Mouse (Mus musculus): ENCODE results near the gene Prr23a3.

Gene Prr23a3

GRCm38 (mm10) chr9:98864571-98864970, at the start of gene Prr23a3:
Gene Prr23a3, plus strand, starts transcription at chr9:98864767.
- in situ Hi-C loops (cut with MboI, MseI) = loop anchor here (10.0 kb wide), 1 partner anchor 760 kb away; the partner anchor contains the start of gene Dzip1l

- in situ Hi-C loops (cut with MboI, MseI) = no loop called here
Measured at GRCm38 (mm10) chr9:98816066-98816465, 48.5 kb upstream of the Prr23a3 start.

GRCm38 (mm10) chr9:98817592-98817991, 47.0 kb upstream of the Prr23a3 start:
- in situ Hi-C loops (cut with MboI, MseI) = no loop called here

DNA sequence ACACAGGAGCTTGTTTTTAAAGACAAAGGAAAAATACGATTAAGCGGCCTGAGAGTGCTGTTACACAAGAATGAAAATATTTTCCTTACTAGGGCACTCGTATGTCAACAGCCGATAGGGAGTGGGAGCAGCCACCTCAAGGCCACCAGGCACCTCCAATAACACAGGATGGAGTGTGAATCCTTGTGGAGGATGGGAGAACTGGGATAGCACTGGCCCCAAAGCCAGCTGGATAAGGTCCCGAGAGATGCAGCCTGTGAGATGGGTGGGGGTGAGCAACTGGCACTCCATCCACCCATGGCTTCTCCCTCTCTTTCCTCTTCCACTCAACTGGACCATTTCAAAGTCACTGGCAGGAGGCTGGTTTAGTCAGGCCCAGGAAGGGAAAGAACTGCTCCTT, 45.6 kb upstream of the Prr23a3 start:
- in situ Hi-C loops (cut with MboI, MseI) = no loop called here

DNA sequence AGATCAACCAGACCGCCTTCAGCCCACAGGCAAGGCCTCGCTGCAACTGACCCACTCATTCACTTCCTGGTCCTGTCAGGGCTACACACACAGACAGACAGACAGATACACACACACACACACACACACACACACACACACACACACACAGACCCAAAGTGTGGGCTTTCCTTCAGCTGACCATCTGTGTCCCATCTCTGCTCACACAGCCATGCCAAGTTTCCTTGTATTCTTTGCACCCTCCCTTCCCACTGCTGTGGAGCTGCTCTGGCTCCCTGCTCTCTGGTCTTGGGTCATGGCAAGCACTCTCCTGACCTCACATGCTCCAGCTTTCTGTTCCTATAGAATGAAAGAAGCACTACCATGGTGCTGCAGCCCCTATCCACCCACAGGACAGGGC, 45.1 kb upstream of the Prr23a3 start:
- in situ Hi-C loops (cut with MboI, MseI) = no loop called here

DNA sequence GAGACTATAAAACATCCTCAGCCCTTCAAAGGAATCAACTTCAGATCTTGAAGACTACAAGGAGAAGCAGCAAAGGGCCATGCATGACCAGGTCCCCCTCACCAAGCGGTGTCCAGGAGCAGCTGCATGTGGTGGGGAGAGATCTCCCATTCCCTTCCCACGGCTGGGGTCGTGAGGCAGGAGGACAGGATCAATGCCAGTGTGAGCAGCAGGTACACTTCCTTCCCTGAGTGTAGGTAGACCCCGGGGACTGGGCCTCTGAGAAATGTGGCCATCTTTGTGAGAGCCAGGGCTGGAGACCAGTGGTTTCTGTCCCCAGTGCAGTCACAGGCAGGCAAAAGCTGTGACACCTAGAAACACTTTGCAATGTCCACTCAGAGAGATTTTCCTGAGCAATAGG, 44.1 kb upstream of the Prr23a3 start:
- in situ Hi-C loops (cut with MboI, MseI) = no loop called here

DNA sequence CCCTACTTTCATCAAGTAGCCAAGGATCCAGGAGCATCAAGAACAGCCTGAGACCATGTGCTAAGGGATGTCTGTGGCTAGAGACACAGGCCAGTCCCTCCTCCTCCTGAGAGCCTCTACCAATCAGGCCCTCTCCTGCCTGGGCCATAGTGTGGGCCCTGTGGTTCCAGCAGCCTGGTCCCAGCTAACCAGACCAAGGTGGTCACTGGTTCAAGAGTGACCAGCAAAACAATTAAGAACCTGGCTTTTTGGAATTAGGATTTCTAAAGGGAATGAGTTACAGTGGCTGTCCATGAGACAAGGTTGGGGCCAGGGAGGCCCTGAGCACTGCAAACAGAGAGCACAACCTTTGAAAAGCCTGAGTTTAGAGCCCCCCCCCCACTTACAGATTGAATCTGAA, 43.5 kb upstream of the Prr23a3 start:
- in situ Hi-C loops (cut with MboI, MseI) = no loop called here

- in situ Hi-C loops (cut with MboI, MseI) = no loop called here
Measured at GRCm38 (mm10) chr9:98823805-98824204, 40.8 kb upstream of the Prr23a3 start.

- in situ Hi-C loops (cut with MboI, MseI) = no loop called here
Measured at GRCm38 (mm10) chr9:98829508-98829907, 35.1 kb upstream of the Prr23a3 start.

GRCm38 (mm10) chr9:98837537-98838074, 27.0 kb upstream of the Prr23a3 start:
- in situ Hi-C loops (cut with MboI, MseI) = no loop called here

- in situ Hi-C loops (cut with MboI, MseI) = no loop called here
Measured at GRCm38 (mm10) chr9:98842117-98842516, 22.4 kb upstream of the Prr23a3 start, which contains the start of gene Prr23a1. Gene Prr23a1, plus strand, starts transcription at chr9:98842503.

GRCm38 (mm10) chr9:98856210-98856609, 8.4 kb upstream of the Prr23a3 start, which contains the start of gene Prr23a2:
Gene Prr23a2, plus strand, starts transcription at chr9:98856494.
- in situ Hi-C loops (cut with MboI, MseI) = no loop called here

GRCm38 (mm10) chr9:98863463-98863862, 1.1 kb upstream of the Prr23a3 start:
- in situ Hi-C loops (cut with MboI, MseI) = loop anchor here (10.0 kb wide), 1 partner anchor 761 kb away; the partner anchor contains the start of gene Dzip1l

- in situ Hi-C loops (cut with MboI, MseI) = loop anchor here (10.0 kb wide), 1 partner anchor 943 kb away; no protein-coding TSS in a partner anchor
Measured at GRCm38 (mm10) chr9:98901486-98901885, 36.9 kb downstream of the Prr23a3 start.

GRCm38 (mm10) chr9:98902819-98903218, 38.3 kb downstream of the Prr23a3 start, which contains the start of gene 7420426K07Rik:
Gene 7420426K07Rik, plus strand, starts transcription at chr9:98903119.
- in situ Hi-C loops (cut with MboI, MseI) = loop anchor here (10.0 kb wide), 1 partner anchor 942 kb away; no protein-coding TSS in a partner anchor

All from regulatory T cell (primary cell).